Mouse (Mus musculus) liver, embryonic 16.5 days (tissue): Measurements from ENCODE around the gene Slc16a10. TPM values are rescaled to one million over a fixed set of nuclear protein-coding genes. Genes with fewer than 3 reads are reported as not detected.
A peak's percentile ranks its signal among the peaks of the same experiment; 100 is the strongest.

ENCODE experiments used
- ATAC-seq: fragments of 200-750 bp; cut with Nextera tagmentation; 2 replicates; pipeline ENCODE4 v1.8.0; 2017; ENCODE audit warnings: low read depth, mild to moderate bottlenecking, moderate number of reproducible peaks, moderate library complexity
- H3K27ac ChIP-seq: fragments of 300-500 bp; sonication (generic); 2 replicates; pipeline ENCODE4 v1.5.1; 2014; ENCODE audit warnings: mild to moderate bottlenecking, low read length
- H3K27me3 ChIP-seq: fragments of 300-500 bp; sonication (generic); 2 replicates; pipeline ENCODE4 v1.6.1; 2014; ENCODE audit warnings: low read depth, low read length, mixed read lengths; ENCODE audit not compliant: control insufficient read depth, insufficient read depth
- H3K36me3 ChIP-seq: fragments of 300-500 bp; sonication (generic); 2 replicates; pipeline ENCODE4 v1.6.1; 2014; ENCODE audit warnings: mild to moderate bottlenecking; ENCODE audit not compliant: control insufficient read depth, insufficient read depth
- H3K4me1 ChIP-seq: fragments of 300-500 bp; sonication (generic); 2 replicates; pipeline ENCODE4 v1.6.1; 2014; ENCODE audit warnings: low read depth, low read length, mixed read lengths; ENCODE audit not compliant: control insufficient read depth
- H3K4me2 ChIP-seq: fragments of 300-500 bp; sonication (generic); 2 replicates; pipeline ENCODE4 v1.6.1; 2014; ENCODE audit warnings: low read depth, low read length, mixed read lengths
- H3K4me3 ChIP-seq: fragments of 300-500 bp; sonication (generic); 2 replicates; pipeline ENCODE4 v1.5.1; 2014; ENCODE audit warnings: low read depth, mild to moderate bottlenecking, low read length
- H3K9ac ChIP-seq: fragments of 300-500 bp; sonication (generic); 2 replicates; pipeline ENCODE4 v1.6.1; 2014; ENCODE audit warnings: low read depth, low read length
- H3K9me3 ChIP-seq: fragments of 300-500 bp; sonication (generic); replicated peaks from 2 replicates; pipeline ENCODE4 v1.6.1; 2016; ENCODE audit warnings: low read length; ENCODE audit not compliant: control insufficient read depth
- WGBS: fragments of 180-500 bp; shearing (Covaris S2); extraction: QIAGEN DNeasy Blood & Tissue Kit; methylation state at CpG from one replicate; pipeline ENCODE4 v1.1.7; 2014; ENCODE audit not compliant: insufficient replicate concordance; 5-methylcytosine and 5-hydroxymethylcytosine counted together
- polyA plus RNA-seq: library from polyadenylated mRNA; unstranded; fragments of >200 nt; fragmentation: Nextera tagmentation; extraction: Ambion mirVana; gene quantifications from 2 replicates; pipeline ENCODE4 v1.2.1, GENCODE M21; 2015

Slc16a10 gene
- polyA plus RNA-seq, 1 experiment from 2014 or later: 75.2 TPM

- peaks cover 5% of the 10 kb centered on the region for H3K4me1 ChIP-seq
- no peak overlapping the region for H3K9ac ChIP-seq
- WGBS: 58% methylated on average over 4 of the region's 4 CpGs
- no peak overlapping the region for H3K4me3 ChIP-seq
- peak; percentile 86 for ATAC-seq
- no peaks in the 10 kb centered on the region for H3K9me3 ChIP-seq
- H3K27me3 ChIP-seq: no peaks in the 10 kb centered on the region
- peaks cover 29% of the 10 kb centered on the region for H3K36me3 ChIP-seq
- no peak overlapping the region for H3K27ac ChIP-seq
- H3K4me2 ChIP-seq: no peak overlapping the region
Observed at GRCm38 (mm10) chr10:40077346-40077959, 64.6 kb downstream of the Slc16a10 start.

- no peak for ATAC-seq
- Histone ChIP-seq H3K4me1 (peaks cover 18% of the 10 kb centered on the region), H3K4me2 (no peak overlapping the region), H3K9me3 (no peaks in the 10 kb centered on the region), H3K9ac (no peak overlapping the region), H3K36me3 (peaks cover 25% of the 10 kb centered on the region), H3K27ac (no peak overlapping the region; the same call in 1 of the 2 replicates), H3K4me3 (no peak overlapping the region), H3K27me3 (no peaks in the 10 kb centered on the region)
- WGBS: 48% methylated on average over 6 of the region's 6 CpGs
Observed at GRCm38 (mm10) chr10:40073608-40074007, 68.5 kb downstream of the Slc16a10 start.

GRCm38 (mm10) chr10:40070684-40071083, 71.4 kb downstream of the Slc16a10 start:
- Histone ChIP-seq H3K36me3 (peaks cover 11% of the 10 kb centered on the region), H3K9ac (no peak overlapping the region), H3K4me1 (peaks cover 12% of the 10 kb centered on the region), H3K27ac (no peak overlapping the region), H3K9me3 (no peaks in the 10 kb centered on the region), H3K4me2 (no peak overlapping the region), H3K27me3 (no peaks in the 10 kb centered on the region), H3K4me3 (no peak overlapping the region)
- no peak for ATAC-seq
- WGBS: 74% methylated on average over 9 of the region's 9 CpGs

GRCm38 (mm10) chr10:40069270-40069669, 72.8 kb downstream of the Slc16a10 start:
- Histone ChIP-seq H3K9me3 (no peaks in the 10 kb centered on the region), H3K9ac (no peak overlapping the region), H3K4me1 (peaks cover 12% of the 10 kb centered on the region), H3K4me2 (no peak overlapping the region), H3K27me3 (no peaks in the 10 kb centered on the region), H3K27ac (peak overlapping the region; percentile 30; the same call in 1 of the 2 replicates), H3K36me3 (peaks cover 6% of the 10 kb centered on the region; the same call in 1 of the 2 replicates), H3K4me3 (no peak overlapping the region)
- no peak for ATAC-seq
- WGBS: 61% methylated on average over 4 of the region's 4 CpGs

GRCm38 (mm10) chr10:40068595-40068994, 73.5 kb downstream of the Slc16a10 start:
- ATAC-seq: no peak
- Histone ChIP-seq H3K4me1 (peaks cover 12% of the 10 kb centered on the region), H3K9ac (no peak overlapping the region), H3K27me3 (no peaks in the 10 kb centered on the region), H3K4me3 (no peak overlapping the region), H3K9me3 (no peaks in the 10 kb centered on the region), H3K36me3 (peaks cover 3% of the 10 kb centered on the region; the same call in 1 of the 2 replicates), H3K27ac (peak overlapping the region; percentile 33; the same call in 1 of the 2 replicates), H3K4me2 (no peak overlapping the region)
- 74% methylated on average over 10 of the region's 10 CpGs for WGBS

- H3K36me3 ChIP-seq: peaks cover 2% of the 10 kb centered on the region; the same call in 1 of the 2 replicates
- no peak for ATAC-seq
- H3K27ac ChIP-seq: no peak overlapping the region
- H3K9me3 ChIP-seq: no peaks in the 10 kb centered on the region
- H3K27me3 ChIP-seq: no peaks in the 10 kb centered on the region
- 81% methylated on average over 1 of the region's 1 CpGs for WGBS
- H3K4me2 ChIP-seq: no peak overlapping the region
- H3K4me1 ChIP-seq: peaks cover 12% of the 10 kb centered on the region
- no peak overlapping the region for H3K9ac ChIP-seq
- no peak overlapping the region for H3K4me3 ChIP-seq
Observed at GRCm38 (mm10) chr10:40067529-40067928, 74.5 kb downstream of the Slc16a10 start.

- Histone ChIP-seq H3K4me2 (no peak overlapping the region), H3K36me3 (peaks cover 2% of the 10 kb centered on the region; the same call in 1 of the 2 replicates), H3K9ac (no peak overlapping the region), H3K4me1 (peaks cover 12% of the 10 kb centered on the region), H3K4me3 (no peak overlapping the region), H3K27ac (no peak overlapping the region), H3K27me3 (no peaks in the 10 kb centered on the region), H3K9me3 (no peaks in the 10 kb centered on the region)
- 67% methylated on average over 1 of the region's 1 CpGs for WGBS
- no peak for ATAC-seq
Observed at GRCm38 (mm10) chr10:40067071-40067470, 75.0 kb downstream of the Slc16a10 start.

- Histone ChIP-seq H3K4me2 (no peak overlapping the region), H3K9ac (no peak overlapping the region), H3K4me3 (no peak overlapping the region), H3K36me3 (peaks cover 10% of the 10 kb centered on the region; the same call in 1 of the 2 replicates), H3K27ac (no peak overlapping the region), H3K27me3 (no peaks in the 10 kb centered on the region), H3K4me1 (peaks cover 8% of the 10 kb centered on the region), H3K9me3 (no peaks in the 10 kb centered on the region)
- 65% methylated on average over 3 of the region's 3 CpGs for WGBS
- ATAC-seq: no peak
Observed at GRCm38 (mm10) chr10:40065357-40065756, 76.7 kb downstream of the Slc16a10 start.

GRCm38 (mm10) chr10:40063291-40063890, 78.7 kb downstream of the Slc16a10 start:
- peak overlapping the region; percentile 39 for H3K4me2 ChIP-seq
- H3K27ac ChIP-seq: peak overlapping the region; percentile 81
- 56% methylated on average over 5 of the region's 5 CpGs for WGBS
- H3K4me1 ChIP-seq: peaks cover 3% of the 10 kb centered on the region
- no peaks in the 10 kb centered on the region for H3K9me3 ChIP-seq
- H3K36me3 ChIP-seq: peaks cover 8% of the 10 kb centered on the region; the same call in 1 of the 2 replicates
- no peak for ATAC-seq
- no peaks in the 10 kb centered on the region for H3K27me3 ChIP-seq
- H3K9ac ChIP-seq: no peak overlapping the region
- no peak overlapping the region for H3K4me3 ChIP-seq
